Mouse (Mus musculus): ENCODE results near the gene Glcci1. TPM values are rescaled to one million over a fixed set of nuclear protein-coding genes. Genes with fewer than 3 reads are reported as not detected.

Glcci1 gene
- polyA plus RNA-seq, 1 experiment from 2014 or later: 1.6 TPM

GRCm38 (mm10) chr6:8638899-8639298 lies 129.5 kb downstream of the Glcci1 start:
- H3K27me3 ChIP-seq (replicated peaks): no peaks in the 10 kb centered on the region
- no peak overlapping the region for H3K4me2 ChIP-seq
- H3K27ac ChIP-seq: no peak overlapping the region
- H3K36me3 ChIP-seq: no peaks in the 10 kb centered on the region
- no peak for ATAC-seq
- whole genome bisulfite sequencing (ENCODE audit: insufficient replicate concordance): 67% methylated on average over 4 of the region's 4 CpGs
- H3K9ac ChIP-seq: no peak overlapping the region
- no peak overlapping the region for H3K4me3 ChIP-seq
- no peaks in the 10 kb centered on the region; the same call in 1 of the 2 replicates for H3K4me1 ChIP-seq
- no peaks in the 10 kb centered on the region for H3K9me3 ChIP-seq (replicated peaks)

DNA sequence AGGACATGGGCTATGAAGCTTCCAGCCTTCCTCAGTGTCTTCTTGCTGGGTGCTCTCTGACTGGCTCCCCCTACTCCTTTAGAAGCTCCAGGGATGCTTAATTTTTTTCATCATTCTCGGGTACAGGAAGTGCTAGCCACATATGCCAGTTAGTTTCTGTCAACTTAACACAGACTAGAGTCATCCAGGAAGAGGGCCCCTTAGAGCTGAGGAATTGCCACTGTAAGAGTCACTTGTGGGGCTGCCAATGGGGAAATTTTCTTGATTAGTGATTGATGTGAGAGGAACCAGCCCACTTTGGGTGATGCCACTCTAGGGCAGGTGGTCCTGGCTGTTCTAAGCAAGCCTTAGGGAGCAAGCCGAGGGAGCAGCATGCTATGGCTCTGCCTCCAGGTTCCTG lies 130.1 kb downstream of the Glcci1 start:
- Histone ChIP-seq H3K9ac (no peak overlapping the region), H3K36me3 (no peaks in the 10 kb centered on the region), H3K27me3 (replicated peaks) (no peaks in the 10 kb centered on the region), H3K4me1 (no peaks in the 10 kb centered on the region; the same call in 1 of the 2 replicates), H3K9me3 (replicated peaks) (no peaks in the 10 kb centered on the region), H3K27ac (no peak overlapping the region), H3K4me2 (no peak overlapping the region), H3K4me3 (no peak overlapping the region)
- no peak for ATAC-seq
- WGBS (ENCODE audit: insufficient replicate concordance): 51% methylated on average over 2 of the region's 2 CpGs

DNA sequence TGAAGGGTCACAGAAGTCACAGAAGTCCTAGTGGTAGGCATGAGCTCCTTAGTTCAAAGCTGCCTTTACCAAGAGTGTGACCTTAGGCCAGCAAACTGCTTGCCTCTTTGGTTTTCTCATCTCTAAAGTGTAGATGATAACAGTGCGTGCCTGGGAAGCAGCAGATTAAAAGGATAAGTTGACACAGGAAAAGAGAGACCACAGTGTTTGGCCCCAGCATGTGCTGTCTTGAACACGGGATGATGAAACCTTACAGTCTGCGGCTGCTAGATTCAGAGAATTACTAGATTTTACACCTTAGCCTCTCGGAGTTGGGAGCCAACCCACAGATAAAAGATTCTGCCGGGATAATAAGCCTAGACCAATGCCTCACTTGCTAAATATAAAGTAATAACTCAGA lies 131.5 kb downstream of the Glcci1 start:
- Histone ChIP-seq H3K9me3 (replicated peaks) (no peaks in the 10 kb centered on the region), H3K4me1 (peaks cover 3% of the 10 kb centered on the region; the same call in 1 of the 2 replicates), H3K36me3 (no peaks in the 10 kb centered on the region), H3K4me3 (no peak overlapping the region), H3K27ac (no peak overlapping the region), H3K4me2 (no peak overlapping the region), H3K27me3 (replicated peaks) (no peaks in the 10 kb centered on the region), H3K9ac (no peak overlapping the region)
- 47% methylated on average over 5 of the region's 5 CpGs for WGBS (ENCODE audit: insufficient replicate concordance)
- ATAC-seq: no peak

- WGBS (ENCODE audit: insufficient replicate concordance): 69% methylated on average over 10 of the region's 10 CpGs
- H3K4me3 ChIP-seq: no peak overlapping the region
- peaks cover 28% of the 10 kb centered on the region for H3K4me1 ChIP-seq
- no peaks in the 10 kb centered on the region for H3K36me3 ChIP-seq
- H3K9me3 ChIP-seq (replicated peaks): no peaks in the 10 kb centered on the region
- no peak for ATAC-seq
- no peaks in the 10 kb centered on the region for H3K27me3 ChIP-seq (replicated peaks)
- H3K4me2 ChIP-seq: no peak overlapping the region
- no peak overlapping the region for H3K9ac ChIP-seq
- no peak overlapping the region for H3K27ac ChIP-seq
These were observed 135.3 kb downstream of the Glcci1 start for GRCm38 (mm10) chr6:8644703-8645102.

DNA sequence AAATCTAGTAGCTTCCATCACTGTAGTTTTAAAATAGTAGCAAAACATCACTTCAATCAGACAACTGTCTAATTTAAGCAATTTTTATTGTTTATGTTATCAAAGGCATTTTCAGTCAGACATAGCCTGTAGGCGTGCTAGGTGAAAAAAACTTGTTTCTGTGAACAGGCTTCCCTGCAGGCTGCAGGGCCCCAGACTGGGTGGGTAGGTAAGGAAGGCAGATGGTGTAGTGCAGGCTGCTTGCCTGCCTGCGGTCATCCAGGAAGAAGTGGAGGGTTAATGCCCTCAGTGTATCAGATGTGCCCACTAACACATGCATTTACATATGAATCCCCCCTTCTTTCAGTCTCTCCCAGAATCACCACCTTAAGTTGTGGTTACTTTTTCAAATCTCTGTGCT lies 136.3 kb downstream of the Glcci1 start:
- Histone ChIP-seq H3K27ac (no peak overlapping the region), H3K9me3 (replicated peaks) (no peaks in the 10 kb centered on the region), H3K4me3 (no peak overlapping the region), H3K9ac (no peak overlapping the region), H3K27me3 (replicated peaks) (no peaks in the 10 kb centered on the region), H3K36me3 (no peaks in the 10 kb centered on the region), H3K4me1 (peaks cover 28% of the 10 kb centered on the region), H3K4me2 (no peak overlapping the region)
- ATAC-seq: no peak
- 60% methylated on average over 2 of the region's 2 CpGs for WGBS (ENCODE audit: insufficient replicate concordance)
